Mouse (Mus musculus): ENCODE results near the gene Abhd14a.
"Not testable (repeated sequence)": the region's sequence is repeated elsewhere in the genome, so short reads cannot be mapped to it uniquely, and the experiment has no call there.

The Abhd14a gene

DNA sequence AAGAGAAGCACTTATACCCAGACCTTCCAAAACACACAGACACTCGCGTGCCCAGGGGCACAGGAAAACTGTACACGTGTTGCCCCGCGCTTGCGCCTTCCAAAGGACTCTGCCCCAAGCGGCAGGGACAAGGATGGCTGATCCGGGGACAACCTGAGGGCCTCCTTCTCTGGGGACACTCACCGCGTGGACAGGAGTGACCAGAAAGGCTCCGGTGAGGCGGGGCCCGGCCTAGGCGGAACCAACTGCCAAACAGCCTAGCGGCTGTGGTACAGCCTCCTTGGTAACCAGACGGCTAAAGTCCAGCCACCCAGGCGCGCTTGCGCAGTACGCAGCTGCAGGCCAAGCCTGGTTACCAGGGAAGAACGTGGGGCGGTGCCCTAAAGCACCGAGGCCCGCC lies at the start of gene Abhd14a, which contains the start of gene Abhd14b:
Abhd14a (minus strand) TSS at position 331 of the 400 bp plus-strand sequence.
Abhd14b (plus strand) TSS at position 112 of the 400 bp plus-strand sequence.
- peak; percentile 96 for DNase-seq

DNA sequence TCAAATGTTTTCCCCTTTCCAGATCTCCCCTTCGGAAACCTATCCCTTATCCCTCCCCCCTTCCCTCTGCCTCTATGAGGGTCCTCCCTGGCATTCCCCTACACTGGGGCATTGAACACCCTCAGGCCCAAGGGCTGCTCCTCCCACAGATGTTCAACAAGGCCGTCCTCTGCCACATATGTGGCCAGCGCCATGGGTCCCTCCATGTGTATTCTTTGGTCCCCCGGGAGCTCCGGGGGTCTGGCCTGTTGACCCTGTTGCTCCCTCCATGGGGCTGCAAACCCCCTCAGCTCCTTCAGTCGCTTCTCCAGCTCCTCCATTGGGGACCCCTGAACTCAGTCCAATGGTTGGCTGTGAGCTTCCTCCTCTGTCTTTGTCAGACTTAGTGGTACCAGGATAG lies 40.1 kb upstream of the Abhd14a start:
- not testable (repeated sequence) for DNase-seq

DNA sequence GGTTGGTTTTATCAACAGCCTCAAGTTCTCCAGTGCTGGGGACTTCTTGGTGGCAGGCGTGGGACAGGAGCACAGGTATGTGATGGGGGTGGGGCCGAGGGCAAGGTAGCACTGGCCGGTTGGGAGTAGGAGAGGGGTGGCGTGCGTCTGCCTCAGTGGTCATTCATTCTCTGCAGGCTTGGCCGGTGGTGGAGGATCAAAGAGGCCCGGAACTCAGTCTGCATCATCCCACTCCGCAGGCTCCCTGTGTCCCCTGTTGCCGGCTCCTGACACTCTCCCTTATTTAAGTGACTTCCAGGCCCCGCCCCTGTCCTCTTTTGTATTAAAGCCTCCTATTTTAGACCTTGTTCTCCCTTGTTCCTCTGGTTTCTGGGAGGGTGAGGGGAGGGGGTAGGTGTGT lies 37.6 kb upstream of the Abhd14a start:
- no peak for DNase-seq

DNA sequence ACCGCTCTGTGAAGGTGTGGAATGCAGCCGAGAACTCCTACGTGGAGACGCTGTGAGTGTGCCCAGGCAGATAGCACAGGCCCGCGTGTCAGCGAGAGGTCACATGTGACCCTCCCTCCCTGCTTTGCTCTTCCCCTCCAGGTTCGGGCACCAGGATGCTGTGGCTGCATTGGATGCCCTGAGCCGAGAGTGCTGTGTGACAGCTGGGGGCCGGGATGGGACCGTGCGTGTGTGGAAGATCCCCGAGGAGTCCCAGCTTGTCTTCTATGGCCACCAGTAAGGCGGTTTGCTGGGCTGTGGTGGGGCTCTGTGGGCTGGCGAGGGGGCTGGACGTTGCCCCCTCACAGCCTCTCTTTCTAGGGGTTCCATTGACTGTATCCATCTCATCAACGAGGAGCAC lies 36.1 kb upstream of the Abhd14a start:
- no peak for DNase-seq

DNA sequence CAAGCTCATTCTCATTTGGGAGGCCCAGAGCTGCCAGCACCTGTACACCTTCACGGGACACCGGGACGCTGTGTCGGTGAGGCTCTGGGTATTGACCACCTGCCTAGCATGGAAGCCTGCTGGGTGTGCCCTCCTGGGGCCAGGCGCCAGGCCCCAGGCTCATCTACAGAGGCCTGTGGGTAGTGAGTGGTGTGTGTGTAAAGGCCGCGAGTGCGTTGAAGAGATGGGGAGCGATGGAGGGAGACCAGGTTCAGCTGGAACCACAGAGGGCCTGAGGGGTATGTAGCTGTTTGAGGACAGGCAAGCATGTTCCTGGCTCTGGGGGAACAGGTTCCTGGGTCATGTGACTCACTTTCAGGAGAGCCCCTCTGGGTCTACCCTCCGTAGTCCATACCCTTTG lies 35.7 kb upstream of the Abhd14a start:
- no peak for DNase-seq

DNA sequence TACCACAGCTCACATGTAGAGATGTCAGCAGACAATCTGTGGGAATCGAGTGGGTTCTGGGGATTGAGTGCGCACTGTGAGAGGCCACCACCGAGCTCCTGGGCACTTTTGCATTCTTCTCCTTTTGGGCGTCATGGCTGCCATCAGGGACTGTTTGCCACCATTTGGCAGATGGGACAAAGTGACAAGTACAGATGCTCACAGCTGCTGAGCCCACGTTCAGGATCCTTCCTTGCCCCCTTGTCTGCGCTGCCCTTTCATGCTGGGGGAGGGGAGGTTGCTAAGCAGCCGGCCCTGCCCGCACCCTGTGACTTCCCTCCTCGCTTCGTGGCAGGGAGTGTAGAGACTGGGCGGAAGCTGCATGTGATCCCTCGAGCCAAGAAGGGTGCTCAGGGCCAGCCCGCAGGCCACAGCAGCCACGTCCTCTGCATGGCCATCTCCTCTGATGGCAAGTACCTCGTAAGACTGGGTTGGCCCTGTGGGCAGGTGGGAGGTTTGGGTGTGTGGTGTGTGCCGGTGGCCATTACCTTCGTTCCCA lies 35.2 kb upstream of the Abhd14a start:
- no peak for DNase-seq

DNA sequence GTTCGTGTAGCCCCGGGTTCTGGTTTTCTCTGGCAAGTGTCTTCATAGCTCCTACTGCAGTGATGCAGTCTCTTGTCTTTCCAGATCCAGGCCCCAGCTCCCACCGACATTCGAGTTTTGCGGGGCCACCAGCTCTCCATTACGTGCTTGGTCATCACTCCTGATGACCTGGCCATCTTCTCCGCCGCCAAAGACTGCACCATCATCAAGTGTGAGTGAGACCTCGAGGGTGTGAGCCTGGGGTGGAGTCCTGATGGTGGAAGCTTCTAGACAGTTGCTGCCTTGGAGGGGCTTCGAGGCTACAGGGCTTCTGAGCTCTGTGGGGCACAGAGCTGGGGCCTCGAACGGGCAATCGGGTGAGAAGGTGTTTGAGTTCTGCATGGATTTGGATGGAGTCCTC lies 34.2 kb upstream of the Abhd14a start:
- no peak for DNase-seq

DNA sequence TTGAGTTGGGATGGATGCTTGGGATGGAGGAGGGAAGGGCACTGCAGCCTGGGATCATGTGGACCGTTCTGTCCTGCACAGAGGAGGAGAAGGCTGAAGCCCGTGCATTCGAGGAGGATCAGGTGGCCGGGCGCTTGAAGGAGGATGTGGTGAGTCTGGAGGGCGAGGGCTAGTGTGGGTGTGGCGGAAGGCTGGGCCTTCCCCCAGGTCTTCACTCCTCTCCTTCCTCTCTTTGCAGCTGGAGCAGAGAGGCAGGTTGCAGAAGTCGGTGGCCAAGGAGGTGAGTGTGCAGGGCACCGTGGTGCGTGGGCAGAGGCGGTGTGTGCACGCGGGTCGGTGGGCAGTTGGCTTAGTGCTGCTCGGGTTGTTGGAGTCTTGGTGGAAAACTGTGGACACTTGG lies 33.6 kb upstream of the Abhd14a start:
- DNase-seq = no peak

DNA sequence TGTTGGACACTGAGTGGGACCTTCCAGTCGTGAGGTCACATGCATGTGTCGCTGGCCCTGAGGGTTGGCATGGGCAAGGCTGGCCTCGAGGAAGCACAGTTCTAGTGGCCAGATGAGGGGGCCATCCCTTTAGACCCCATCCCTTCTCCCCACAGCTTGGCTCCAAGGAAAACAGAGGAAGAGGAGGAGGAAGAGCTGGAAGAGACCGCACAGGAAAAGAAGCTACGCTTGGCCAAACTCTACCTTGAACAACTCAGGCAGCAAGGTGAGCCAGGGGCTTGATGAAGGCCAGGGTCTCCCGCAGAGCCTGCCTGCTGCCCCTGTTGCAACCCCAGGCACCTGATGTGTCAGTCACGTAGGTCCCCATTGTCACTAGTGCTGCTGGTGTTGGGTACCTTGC lies 33.1 kb upstream of the Abhd14a start:
- no peak for DNase-seq

DNA sequence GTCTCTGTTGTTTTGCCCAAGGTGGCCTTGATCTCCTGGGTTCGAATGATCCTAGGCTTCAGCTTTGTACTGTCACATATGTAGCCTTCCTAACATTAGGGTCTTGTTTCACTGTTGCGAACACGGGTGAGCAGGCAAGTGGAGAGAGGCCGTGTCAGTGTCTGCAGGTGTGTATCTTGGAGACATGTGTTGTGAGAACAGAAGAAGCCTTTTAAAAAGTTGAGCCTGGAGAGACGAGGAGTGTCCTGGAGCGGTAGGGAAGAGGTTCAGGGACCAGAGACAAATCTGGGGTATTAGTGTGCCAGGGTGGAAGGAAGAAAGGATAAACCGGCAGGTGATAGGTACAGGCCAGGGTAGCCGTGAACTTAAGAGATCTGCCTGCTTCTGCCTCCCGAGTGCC lies 30.6 kb upstream of the Abhd14a start:
- no peak for DNase-seq

DNA sequence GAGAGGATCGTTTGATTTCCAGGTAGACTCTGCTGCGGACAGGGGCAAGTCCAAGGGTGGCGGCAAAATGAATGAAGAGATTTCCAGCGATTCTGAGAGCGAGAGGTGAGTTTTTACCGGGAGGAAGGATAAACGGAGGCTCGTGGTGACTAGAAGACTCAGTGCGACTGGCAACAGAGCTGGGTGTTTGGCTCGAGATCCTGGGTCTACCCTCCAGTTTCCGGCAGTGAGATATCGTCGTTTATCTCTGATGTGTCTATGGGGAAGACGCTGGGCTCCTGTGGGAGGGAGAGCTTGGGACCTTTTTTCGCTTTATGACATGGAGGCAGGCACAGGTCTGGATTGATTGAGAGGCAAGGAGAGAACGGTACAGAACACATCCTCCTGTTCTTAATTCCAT lies 30.2 kb upstream of the Abhd14a start:
- no peak for DNase-seq

DNA sequence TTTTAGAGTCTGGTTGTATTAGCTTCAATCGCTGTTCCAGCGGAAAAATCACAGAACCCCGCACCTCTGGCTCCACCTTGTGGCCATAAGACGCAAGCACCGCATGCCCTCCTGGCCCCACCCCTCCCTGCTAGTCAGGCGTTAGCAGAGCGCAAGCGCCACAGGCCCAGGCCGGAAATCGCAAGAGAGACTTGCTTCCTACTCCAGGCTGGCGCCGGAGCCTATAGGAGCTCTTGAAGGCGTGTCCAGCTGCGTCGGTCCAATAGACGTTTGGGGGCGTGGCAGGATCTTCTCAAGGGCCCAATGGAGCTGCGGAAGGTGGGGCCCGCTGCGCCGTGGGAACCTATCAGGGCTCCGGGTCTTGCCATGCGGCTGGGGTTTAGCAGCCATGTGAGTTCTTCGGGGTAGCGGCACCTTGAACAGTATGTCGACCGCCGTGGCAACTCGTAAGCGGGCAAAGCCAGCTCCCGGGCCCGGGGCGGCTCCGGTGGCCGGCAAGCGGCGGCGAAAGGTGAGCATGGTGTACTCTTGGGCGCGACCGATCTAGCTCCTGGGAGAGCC lies 29.5 kb upstream of the Abhd14a start, which contains the start of gene Parp3:
Parp3 (minus strand) TSS at position 26 of the 561 bp plus-strand sequence.
- DNase-seq = peak; percentile 99

DNA sequence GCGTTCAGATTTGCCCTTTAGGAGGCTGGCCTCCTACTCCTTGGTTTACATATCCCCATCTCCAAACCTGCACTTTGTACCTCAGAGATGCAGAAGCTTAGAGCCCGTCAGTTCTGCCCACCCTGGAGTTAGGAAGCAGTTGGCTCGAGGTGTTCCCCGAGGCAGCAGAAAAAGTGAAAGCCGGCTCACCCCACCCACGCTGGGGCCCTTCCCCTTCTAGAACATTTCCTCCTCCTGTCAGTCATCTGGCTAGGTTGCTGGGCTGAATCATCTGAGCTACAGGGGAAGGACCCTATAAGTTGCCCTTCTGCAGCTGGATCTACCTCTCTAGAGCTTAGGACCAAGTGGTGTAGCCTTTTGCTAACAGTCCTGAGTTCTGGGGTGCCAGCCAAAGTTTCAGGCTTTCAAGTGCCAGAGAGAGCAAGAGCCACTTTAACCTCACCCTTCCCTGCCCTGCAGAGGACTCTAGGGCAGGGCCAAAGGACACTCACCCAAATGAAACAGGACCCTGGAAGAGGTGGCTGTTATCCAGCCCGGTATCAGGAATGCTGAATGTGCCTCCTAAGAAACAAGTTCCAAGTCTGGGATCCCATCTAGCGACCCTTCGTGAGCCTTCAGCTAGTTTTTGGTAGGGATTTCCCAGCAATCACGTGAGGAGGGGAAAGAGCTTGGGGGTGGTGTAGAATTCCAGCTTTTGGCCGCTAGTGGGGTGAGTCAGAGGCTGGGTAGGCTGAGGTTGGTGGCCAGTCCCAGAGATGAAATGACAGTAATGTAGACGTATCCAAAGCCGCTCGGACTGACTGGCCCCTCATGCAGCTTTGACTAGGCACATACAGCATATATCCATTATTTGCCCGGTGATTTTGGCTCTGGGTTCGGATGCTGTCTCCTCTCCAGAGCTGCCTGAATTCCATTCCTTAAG lies 28.8 kb upstream of the Abhd14a start:
- peak; percentile 72 for DNase-seq

DNA sequence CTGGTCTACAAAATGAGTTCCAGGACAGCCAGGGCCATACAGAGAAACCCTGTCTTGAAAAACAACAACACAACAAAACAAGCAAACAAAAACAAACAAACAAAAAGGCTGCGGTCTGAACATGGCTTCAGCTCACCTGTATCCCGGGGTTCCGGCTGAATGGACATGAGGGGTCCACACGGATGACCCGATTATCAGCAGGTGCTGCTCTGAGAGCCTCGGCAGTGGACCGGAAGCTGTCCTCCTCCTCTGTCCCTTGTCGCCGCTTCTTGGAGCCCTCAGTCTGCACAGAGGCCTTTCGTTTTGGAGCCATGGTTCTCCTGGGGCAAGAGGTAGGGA lies 28.2 kb upstream of the Abhd14a start, which contains the start of gene Rrp9:
Rrp9 (plus strand) TSS at position 301 of the 339 bp plus-strand sequence.
- no peak for DNase-seq

DNA sequence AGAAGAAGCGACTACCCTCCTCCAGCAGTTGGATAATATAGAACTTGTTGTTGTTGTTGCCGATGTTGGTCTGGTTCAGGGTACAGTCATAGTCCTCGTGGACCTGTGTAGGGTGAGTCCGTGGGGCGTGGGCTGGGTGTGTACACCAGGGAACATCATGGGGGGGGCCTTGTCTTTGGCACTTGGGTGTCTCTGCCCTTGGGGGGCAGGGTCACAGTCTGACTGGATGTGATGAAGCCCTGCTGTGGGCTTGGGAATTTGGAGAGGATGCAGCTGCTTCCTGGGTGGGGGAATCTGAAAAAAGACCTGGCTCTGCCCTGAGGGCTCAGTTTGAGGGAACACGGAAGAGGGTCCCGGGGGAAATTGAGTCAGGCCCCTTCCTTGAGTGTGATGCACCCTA lies 27.6 kb upstream of the Abhd14a start:
- no peak for DNase-seq

DNA sequence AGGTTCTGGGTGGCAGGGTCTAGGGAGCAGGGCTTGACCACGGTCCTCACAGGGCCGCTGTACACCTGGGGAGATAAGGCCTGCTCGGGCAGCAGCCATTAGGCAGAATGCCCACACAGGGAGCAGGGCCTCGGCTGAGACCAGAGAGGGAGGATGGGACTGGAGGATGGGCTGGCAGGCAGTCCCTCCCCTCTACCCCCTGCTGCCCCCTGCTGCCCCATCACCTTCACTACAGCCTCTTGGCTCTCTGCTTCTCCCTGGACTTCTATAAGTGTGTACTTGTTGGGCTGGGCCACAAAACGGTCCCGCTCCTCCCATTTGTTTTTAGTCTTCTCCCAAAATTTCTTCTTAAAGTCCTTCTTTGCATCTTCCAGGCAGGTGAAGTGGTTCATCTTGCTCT lies 27.0 kb upstream of the Abhd14a start:
- peak; percentile 71 for DNase-seq

DNA sequence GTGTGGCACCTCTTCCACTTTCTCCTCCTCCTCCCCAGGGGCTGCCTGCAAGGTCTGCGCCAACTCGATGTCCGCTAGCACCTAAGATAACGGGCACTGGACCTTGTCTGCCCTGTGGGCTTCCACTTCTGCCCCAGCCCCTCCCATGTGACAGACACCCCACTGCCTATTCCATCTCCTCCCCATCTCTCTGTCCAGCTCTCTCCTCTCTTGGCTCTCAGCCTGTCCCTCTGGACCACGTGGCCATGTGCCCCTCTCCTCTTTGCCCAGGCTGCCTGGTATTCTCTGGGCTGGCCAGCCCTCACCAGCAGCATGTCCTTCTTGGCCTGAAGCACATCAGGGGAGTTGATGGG lies 26.3 kb upstream of the Abhd14a start:
- no peak for DNase-seq

DNA sequence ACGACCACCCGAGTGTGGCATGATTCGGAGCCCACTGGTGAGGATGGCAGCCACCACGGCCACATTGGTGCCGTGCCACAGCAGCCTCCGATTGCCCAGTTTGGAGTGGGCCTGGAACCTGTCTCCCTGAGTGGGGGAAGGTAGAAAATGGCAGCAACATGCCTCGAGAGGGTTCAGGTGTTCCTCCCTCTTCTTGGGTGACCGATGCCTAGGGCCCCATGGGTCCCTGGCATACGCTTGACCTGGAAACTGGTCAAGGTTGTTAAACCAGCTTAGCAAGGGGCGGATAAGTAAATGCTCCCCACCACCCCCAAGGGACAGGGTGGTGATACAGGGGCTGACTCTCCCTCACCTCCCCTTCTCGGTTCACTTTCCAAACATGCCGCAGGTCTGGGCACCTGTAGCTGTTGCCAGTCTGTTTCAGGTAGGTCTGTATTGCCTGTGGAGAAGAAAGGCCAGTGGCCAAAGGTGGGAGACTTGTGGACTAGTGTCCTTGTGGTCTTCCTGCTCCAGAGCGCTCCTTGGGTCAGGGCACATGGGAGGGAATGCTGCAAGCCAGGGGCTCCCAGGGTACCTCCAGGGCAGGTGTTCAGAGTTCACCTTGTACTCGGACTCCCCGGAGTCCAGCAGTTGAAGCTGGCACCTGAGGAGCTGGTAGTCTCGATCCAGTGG lies 25.7 kb upstream of the Abhd14a start:
- peak; percentile 42 for DNase-seq

DNA sequence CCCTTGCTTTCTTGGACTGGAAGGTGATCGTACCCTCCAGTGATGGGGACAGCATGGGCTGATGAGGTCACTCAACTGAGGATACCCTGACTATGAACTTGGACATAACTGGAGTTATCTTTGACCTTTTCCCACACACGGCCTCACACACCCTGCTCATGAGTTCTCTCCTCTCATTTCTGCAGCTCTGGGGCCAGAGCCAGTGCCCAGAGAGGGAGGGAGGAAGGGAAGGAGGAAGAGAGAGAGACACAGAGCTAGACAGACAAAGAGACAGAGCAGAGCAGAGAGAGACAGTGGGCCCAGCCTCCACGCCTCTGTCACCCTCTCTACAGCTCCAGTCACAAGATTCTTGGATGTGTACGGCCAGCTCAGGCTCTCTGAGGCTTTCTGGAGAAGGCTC lies 24.8 kb upstream of the Abhd14a start:
- no peak for DNase-seq

DNA sequence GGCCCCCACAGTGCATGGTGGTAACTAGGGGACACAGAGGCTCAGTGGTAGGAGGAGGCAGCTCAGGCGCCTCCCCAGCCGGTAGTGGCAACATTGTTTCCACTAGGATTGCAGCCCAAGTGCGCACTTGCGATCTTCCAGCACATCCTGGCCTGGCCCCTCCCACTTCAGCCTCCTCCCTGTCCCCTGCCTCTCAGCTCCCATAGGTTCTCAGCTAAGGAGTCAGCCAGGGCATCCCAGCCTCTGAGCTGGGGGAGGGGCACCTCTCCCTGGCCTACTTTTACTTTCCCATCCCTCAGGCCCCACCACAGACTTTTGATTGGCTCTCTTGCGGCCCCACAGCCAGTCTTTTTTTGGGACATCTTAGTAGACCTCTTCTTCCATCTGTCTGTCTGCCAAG lies 24.4 kb upstream of the Abhd14a start:
- peak; percentile 60 for DNase-seq

DNA sequence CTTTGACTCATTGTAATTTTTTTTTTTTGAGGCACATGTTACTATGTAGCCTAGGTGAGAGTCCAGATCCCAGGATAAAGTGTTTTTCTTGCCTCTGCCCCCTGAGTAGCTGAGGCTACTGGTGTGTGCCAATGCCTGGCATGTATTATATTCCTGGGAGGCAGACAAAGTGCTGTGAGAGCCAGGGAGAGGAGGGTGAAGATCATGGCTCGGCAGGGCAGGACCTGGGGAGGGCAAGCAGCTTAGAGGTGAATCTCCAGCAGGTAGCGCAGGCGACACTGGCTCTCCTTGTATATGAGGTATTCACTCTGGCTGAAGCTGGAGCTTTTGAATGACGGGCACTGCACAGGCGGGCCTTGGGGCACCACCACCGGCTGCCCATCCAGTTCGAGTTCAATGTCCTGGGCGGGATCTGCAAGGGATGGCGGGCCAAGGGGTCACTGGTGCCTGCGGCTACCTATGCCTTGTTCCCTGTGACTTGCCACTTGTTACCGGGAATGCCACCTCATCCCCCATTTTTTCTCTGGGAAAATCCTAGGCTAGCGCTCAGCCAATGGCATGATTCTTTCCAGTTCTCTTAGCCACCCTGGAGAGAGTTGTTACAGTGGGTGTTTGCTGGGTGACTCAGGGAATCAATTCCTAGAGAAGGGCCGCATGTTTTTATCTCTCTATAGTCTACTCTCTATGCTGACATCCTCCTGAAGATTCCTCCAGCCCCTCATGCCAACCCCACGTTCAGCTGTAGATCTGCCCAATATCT lies 23.7 kb upstream of the Abhd14a start:
- no peak for DNase-seq

DNA sequence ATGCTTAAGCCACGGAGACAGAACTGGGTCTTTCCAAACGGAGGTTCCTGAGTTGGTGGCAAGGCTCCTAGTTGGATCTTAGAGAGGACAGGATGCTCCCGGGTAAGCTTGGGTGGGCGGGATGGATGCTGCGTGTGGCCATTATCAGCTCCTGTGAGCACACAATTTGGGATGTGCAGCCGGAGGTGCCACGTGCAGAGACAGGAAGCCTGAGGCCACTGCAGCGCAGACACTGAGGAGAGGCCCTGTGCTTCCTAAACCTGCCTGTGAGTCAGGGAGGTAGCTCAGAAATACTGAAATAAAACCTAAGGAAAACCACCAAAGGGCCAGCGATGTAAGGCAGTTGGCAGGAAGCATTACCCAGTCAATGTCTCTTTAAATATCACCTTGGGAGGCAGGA lies 22.3 kb upstream of the Abhd14a start:
- no peak for DNase-seq

DNA sequence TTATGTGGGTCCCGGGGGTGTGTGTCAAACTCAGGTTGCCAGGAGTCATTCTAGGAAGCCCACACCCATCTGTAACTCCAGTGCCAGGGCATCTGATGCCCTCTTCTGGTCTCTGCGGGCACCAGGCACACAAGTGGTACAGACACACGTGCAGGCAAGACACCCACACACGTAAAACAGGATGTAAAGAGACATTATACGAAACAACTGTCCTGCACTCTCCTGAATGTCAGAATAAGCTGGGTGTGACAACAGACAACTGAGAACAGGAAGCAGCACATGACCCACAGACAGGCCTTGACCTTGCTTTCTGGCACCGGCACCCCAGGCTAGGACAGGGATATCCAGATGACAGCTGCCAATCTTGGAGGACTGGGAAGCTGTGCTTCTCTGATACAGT lies 21.8 kb upstream of the Abhd14a start:
- no peak for DNase-seq

All from kidney, adult 18-20 months (tissue).